8 mouse cellular contexts compared by ENCODE assay signal in genomic region chr1:128103520-128104088, GRCm38 (mm10). TPM values are rescaled to one million over a fixed set of nuclear protein-coding genes. Genes with fewer than 3 reads are reported as not detected.
DNase-seq lines count a peak whose midpoint lies in the region; ATAC-seq and TF ChIP-seq lines count a peak whose summit lies in the region.

No protein-coding gene starts in this region.

- H3K4me1 ChIP-seq in kidney, postnatal 0 days (replicated peaks; ENCODE audit: insufficient read depth, low read length), result 0 out of 2 replicates have a peak, but pooled peaks cover 7% of the 10 kb centered on the region
- H3K4me1 ChIP-seq in forebrain, embryonic 14.5 days (ENCODE audit: control insufficient read depth, insufficient read depth, low read length), result peaks cover 13% of the 10 kb centered on the region
- peaks cover 36% of the 10 kb centered on the region for H3K4me1 ChIP-seq in liver, embryonic 15.5 days (replicated peaks)

- WGBS in kidney, postnatal 0 days, result under 1% methylated on average over 37 of the region's 47 CpGs
- 0% methylated on average over 24 of the region's 47 CpGs for WGBS in forebrain, embryonic 14.5 days
- under 1% methylated on average over 46 of the region's 47 CpGs for WGBS in liver, embryonic 15.5 days (ENCODE audit: insufficient replicate concordance)

- H3K4me2 ChIP-seq in kidney, postnatal 0 days (ENCODE audit: low read length), result peak overlapping the region; percentile 69
- peak overlapping the region; percentile 65 for H3K4me2 ChIP-seq in forebrain, embryonic 14.5 days (ENCODE audit: low read length)
- peak overlapping the region; percentile 64 for H3K4me2 ChIP-seq in liver, embryonic 15.5 days

- DNase-seq in kidney, postnatal 0 days (ENCODE audit: low spot score), result peak; percentile 66
- DNase-seq in kidney, adult 8-10 months, result no peak
- DNase-seq in ZHBTc4 (ENCODE audit: low read depth, low spot score) (peak; percentile 67), adipocyte (ENCODE audit: low spot score) (no peak)
- peak; percentile 64 for DNase-seq in forebrain, embryonic 14.5 days (ENCODE audit: low spot score)
- no peak for DNase-seq in cerebellum, postnatal 36 days

- peak overlapping the region; percentile 93 for H3K27ac ChIP-seq in kidney, postnatal 0 days
- peak overlapping the region; percentile 93 for H3K27ac ChIP-seq in forebrain, embryonic 14.5 days (ENCODE audit: low read depth, low read length)
- peak overlapping the region; percentile 93 for H3K27ac ChIP-seq in liver, embryonic 15.5 days (replicated peaks)

- no peaks in the 10 kb centered on the region for H3K27me3 ChIP-seq in kidney, postnatal 0 days (ENCODE audit: insufficient read depth, low read length)
- H3K27me3 ChIP-seq in forebrain, embryonic 14.5 days (replicated peaks; ENCODE audit: control insufficient read depth, insufficient read depth, low read length), result no peaks in the 10 kb centered on the region
- no peaks in the 10 kb centered on the region for H3K27me3 ChIP-seq in liver, embryonic 15.5 days

- TF ChIP-seq CTCF in kidney, postnatal 0 days (IDR thresholded peaks at IDR 0.05; ENCODE audit: low read depth), result no peak; the same call in 1 of the 2 replicates

- H3K9me3 ChIP-seq in kidney, postnatal 0 days (replicated peaks; ENCODE audit: low read length), result no peaks in the 10 kb centered on the region
- no peaks in the 10 kb centered on the region for H3K9me3 ChIP-seq in forebrain, embryonic 14.5 days (replicated peaks; ENCODE audit: control insufficient read depth, low read length)
- no peaks in the 10 kb centered on the region for H3K9me3 ChIP-seq in liver, embryonic 15.5 days (replicated peaks)

- peak overlapping the region; percentile 82 for H3K9ac ChIP-seq in kidney, postnatal 0 days (ENCODE audit: low read depth, low read length)
- H3K9ac ChIP-seq in forebrain, embryonic 14.5 days (ENCODE audit: low read length), result peak overlapping the region; percentile 93
- H3K9ac ChIP-seq in liver, embryonic 15.5 days, result peak overlapping the region; percentile 93

- ATAC-seq in kidney, postnatal 0 days (replicated peaks; ENCODE audit: low FRiP score, low read depth), result peak; percentile 64
- ATAC-seq in forebrain, embryonic 14.5 days, result peak; percentile 65
- peak; percentile 54 for ATAC-seq in liver, embryonic 15.5 days (ENCODE audit: insufficient read depth)
- no peak; the same call in 1 of the 2 replicates for ATAC-seq in monocyte, adult 5-6 weeks (replicated peaks; ENCODE audit: insufficient number of reproducible peaks, low FRiP score, low TSS enrichment, poor library complexity, severe bottlenecking)

- no peaks in the 10 kb centered on the region for H3K36me3 ChIP-seq in kidney, postnatal 0 days (ENCODE audit: insufficient read depth, low read length)
- no peaks in the 10 kb centered on the region for H3K36me3 ChIP-seq in forebrain, embryonic 14.5 days (ENCODE audit: control insufficient read depth, insufficient read depth, low read length)
- no peaks in the 10 kb centered on the region; the same call in 1 of the 2 replicates for H3K36me3 ChIP-seq in liver, embryonic 15.5 days (replicated peaks)

- peak overlapping the region; percentile 95 for H3K4me3 ChIP-seq in kidney, postnatal 0 days (replicated peaks; ENCODE audit: low read depth, low read length)
- H3K4me3 ChIP-seq in forebrain, embryonic 14.5 days (ENCODE audit: low read depth, low read length), result peak overlapping the region; percentile 80
- peak overlapping the region; percentile 85 for H3K4me3 ChIP-seq in liver, embryonic 15.5 days (replicated peaks)

RNA-seq across cellular contexts. Expression of gene R3hdm1, which starts 0.5 kb away (rescaled TPM):
- 49.2 and 49.7 TPM in 2 replicates for polyA plus RNA-seq in kidney, postnatal 0 days (2015; fragmentation: Nextera tagmentation; extraction: Ambion mirVana)
- polyA plus RNA-seq in forebrain, embryonic 14.5 days (2014; fragmentation: Nextera tagmentation; extraction: Ambion mirVana), result 63.0 and 80.8 TPM in 2 replicates
- 27.7 and 31.1 TPM in 2 replicates for polyA plus RNA-seq in liver, embryonic 15.5 days (2015; fragmentation: Nextera tagmentation; extraction: Ambion mirVana)
- 41.9 to 91.3 TPM (median 53.3 TPM) in 3 replicates for total RNA-seq in monocyte, adult 5-6 weeks (2017)

RNA-seq across cellular contexts. Expression of gene Zranb3, which starts 0.8 kb away (rescaled TPM):
- 4.1 and 4.5 TPM in 2 replicates for polyA plus RNA-seq in kidney, postnatal 0 days (2015; fragmentation: Nextera tagmentation; extraction: Ambion mirVana)
- polyA plus RNA-seq in forebrain, embryonic 14.5 days (2014; fragmentation: Nextera tagmentation; extraction: Ambion mirVana), result 6.4 and 6.5 TPM in 2 replicates
- polyA plus RNA-seq in liver, embryonic 15.5 days (2015; fragmentation: Nextera tagmentation; extraction: Ambion mirVana), result 3.3 and 3.4 TPM in 2 replicates
- 1.9 to 5.7 TPM (median 5.4 TPM) in 3 replicates for total RNA-seq in monocyte, adult 5-6 weeks (2017)

Comparison
In these comparisons a context has a peak if more than half of its experiments do, and no peak if none do; other contexts are left out.
1. DNase-seq: peak in kidney, postnatal 0 days (single experiment), ZHBTc4 (single experiment) and forebrain, embryonic 14.5 days (single experiment); none in kidney, adult 8-10 months (0 of 2), adipocyte (single experiment) and cerebellum, postnatal 36 days (0 of 2).
2. Peak in every context shown above with its lines, with median percentiles within 50 percentile points of each other: H3K27ac ChIP-seq, H3K4me2 ChIP-seq, H3K4me3 ChIP-seq and H3K9ac ChIP-seq.